Mouse (Mus musculus): ENCODE results near the gene 4933411K16Rik. TPM values are rescaled to one million over a fixed set of nuclear protein-coding genes. Genes with fewer than 3 reads are reported as not detected.

The 4933411K16Rik gene
- polyA plus RNA-seq, 1 experiment: 1,397 TPM

DNA sequence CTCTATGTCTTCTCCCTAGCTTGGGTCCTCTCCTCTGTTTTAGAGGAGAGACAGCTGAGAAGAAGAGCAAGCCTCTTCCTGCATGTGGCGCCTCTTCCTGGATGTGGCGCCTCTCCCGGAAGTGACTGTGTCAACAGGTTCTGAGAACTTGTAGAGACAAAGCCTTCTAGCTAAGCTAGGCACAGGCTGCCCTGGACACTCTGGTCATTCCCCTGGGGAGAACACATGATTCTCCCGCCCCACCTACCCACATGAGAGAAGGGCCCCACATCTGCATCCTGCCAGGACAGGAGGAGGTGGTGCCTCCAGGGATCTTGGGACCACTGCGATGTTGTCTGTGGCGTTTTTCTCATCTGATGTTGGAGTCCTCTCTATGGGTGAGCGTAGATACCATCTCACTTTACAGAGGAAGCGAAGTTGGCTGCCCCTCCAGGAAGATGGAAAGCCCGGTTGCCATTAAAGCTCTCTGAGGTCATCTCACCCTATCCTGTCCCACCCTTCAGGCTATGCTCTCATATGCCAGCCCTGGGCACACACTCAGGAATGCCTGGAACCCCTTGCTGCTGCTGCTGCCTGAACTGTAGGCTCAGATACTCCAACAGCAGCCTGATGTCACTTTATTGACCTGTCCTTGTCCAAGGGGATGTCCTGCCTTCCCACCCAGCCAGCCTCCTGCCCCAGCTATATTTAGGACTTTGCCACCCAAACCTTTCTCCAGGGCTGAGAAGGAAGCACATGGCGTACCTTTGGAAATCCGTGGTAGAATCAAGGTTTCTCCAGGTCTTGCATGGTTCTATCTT is 16.6 kb downstream of the 4933411K16Rik start:
- Histone ChIP-seq H3K27me3 (ENCODE audit: control insufficient read depth, insufficient read depth, low read length) (no peaks in the 10 kb centered on the region), H3K4me3 (ENCODE audit: control insufficient read depth, low read depth, low read length) (peak overlapping the region; percentile 20), H3K27ac (ENCODE audit: control insufficient read depth, insufficient read depth, low read depth, low read length) (no peak overlapping the region), H3K4me1 (ENCODE audit: control insufficient read depth, insufficient read depth, low read length) (no peaks in the 10 kb centered on the region), H3K36me3 (ENCODE audit: control insufficient read depth, insufficient read depth, low read length) (no peaks in the 10 kb centered on the region)
- TF ChIP-seq CTCF (IDR thresholded peaks at IDR 0.05; ENCODE audit: control insufficient read depth, insufficient read depth, insufficient replicate concordance, low read depth, low read length): no peak
- TF ChIP-seq POLR2A (IDR thresholded peaks at IDR 0.05; ENCODE audit: control insufficient read depth, low read depth, low read length): no peak

GRCm38 (mm10) chr19:42069241-42069525 is 17.1 kb downstream of the 4933411K16Rik start:
- no peak overlapping the region for H3K27ac ChIP-seq (ENCODE audit: control insufficient read depth, insufficient read depth, low read depth, low read length)
- H3K4me1 ChIP-seq (ENCODE audit: control insufficient read depth, insufficient read depth, low read length): no peaks in the 10 kb centered on the region
- no peaks in the 10 kb centered on the region for H3K36me3 ChIP-seq (ENCODE audit: control insufficient read depth, insufficient read depth, low read length)
- H3K27me3 ChIP-seq (ENCODE audit: control insufficient read depth, insufficient read depth, low read length): no peaks in the 10 kb centered on the region
- H3K4me3 ChIP-seq (ENCODE audit: control insufficient read depth, low read depth, low read length): no peak overlapping the region
- TF ChIP-seq CTCF (IDR thresholded peaks at IDR 0.05; ENCODE audit: control insufficient read depth, insufficient read depth, insufficient replicate concordance, low read depth, low read length): peak; percentile 22; the same call in 1 of the 2 replicates
- TF ChIP-seq POLR2A (IDR thresholded peaks at IDR 0.05; ENCODE audit: control insufficient read depth, low read depth, low read length): no peak

DNA sequence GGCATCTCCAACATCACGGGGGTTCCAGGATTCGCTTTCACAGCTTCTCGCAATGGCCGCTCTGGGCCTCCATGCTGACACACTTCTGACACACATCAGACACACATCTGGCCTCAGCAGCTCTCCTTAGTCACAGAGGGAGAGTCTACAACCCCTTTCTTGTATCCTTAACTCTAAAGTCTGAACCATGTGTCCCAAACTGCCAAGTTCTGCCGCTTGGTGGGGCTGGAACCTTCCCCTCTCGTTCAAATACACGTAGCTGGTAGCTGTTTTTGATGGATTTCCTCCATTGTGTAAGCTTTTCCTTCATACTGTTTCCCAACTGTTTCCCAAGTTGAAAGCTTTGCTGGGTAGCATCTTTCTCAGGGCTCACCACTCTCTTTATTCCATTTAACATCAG is 19.2 kb downstream of the 4933411K16Rik start:
- Histone ChIP-seq H3K4me3 (ENCODE audit: control insufficient read depth, low read depth, low read length) (no peak overlapping the region), H3K27ac (ENCODE audit: control insufficient read depth, insufficient read depth, low read depth, low read length) (no peak overlapping the region), H3K4me1 (ENCODE audit: control insufficient read depth, insufficient read depth, low read length) (no peaks in the 10 kb centered on the region), H3K27me3 (ENCODE audit: control insufficient read depth, insufficient read depth, low read length) (no peaks in the 10 kb centered on the region), H3K36me3 (ENCODE audit: control insufficient read depth, insufficient read depth, low read length) (no peaks in the 10 kb centered on the region)
- TF ChIP-seq POLR2A (IDR thresholded peaks at IDR 0.05; ENCODE audit: control insufficient read depth, low read depth, low read length) (no peak), CTCF (IDR thresholded peaks at IDR 0.05; ENCODE audit: control insufficient read depth, insufficient read depth, insufficient replicate concordance, low read depth, low read length) (no peak)

DNA sequence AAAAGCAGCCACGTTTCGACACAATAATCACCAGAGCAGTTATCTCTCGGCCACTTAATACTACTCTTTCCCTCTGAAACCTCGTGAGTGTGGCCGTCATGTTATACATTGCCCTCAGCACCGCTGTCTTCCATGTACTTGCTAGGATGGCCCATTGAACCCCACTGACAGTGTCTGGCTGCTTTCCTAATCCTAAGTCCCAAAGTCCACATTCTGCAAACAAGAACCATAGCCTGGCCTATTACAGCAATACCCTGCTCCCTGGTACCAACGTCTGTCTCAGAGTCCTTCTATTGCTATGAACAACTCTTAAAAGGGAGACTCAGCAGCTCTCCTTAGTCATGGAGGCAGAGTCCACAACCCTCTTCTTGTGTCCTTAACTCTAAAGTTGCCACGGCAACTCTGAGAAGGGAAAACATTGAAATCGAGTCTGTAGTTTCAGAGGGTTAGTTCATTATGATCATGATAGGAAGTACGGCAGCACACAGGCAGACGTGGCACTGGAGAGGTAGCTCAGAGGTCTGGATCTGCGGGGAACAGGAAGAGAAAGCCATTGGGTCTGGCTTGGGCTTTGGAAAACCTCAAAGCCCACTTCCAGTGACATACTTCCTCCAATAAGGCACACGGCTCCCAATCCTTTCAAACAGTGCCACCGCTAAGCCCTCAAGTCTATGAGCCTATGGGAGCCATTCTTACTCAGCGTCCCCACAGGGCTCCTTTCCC is 20.0 kb downstream of the 4933411K16Rik start:
- no peaks in the 10 kb centered on the region for H3K36me3 ChIP-seq (ENCODE audit: control insufficient read depth, insufficient read depth, low read length)
- H3K4me3 ChIP-seq (ENCODE audit: control insufficient read depth, low read depth, low read length): no peak overlapping the region
- H3K27ac ChIP-seq (ENCODE audit: control insufficient read depth, insufficient read depth, low read depth, low read length): no peak overlapping the region
- TF ChIP-seq POLR2A (IDR thresholded peaks at IDR 0.05; ENCODE audit: control insufficient read depth, low read depth, low read length) (no peak), CTCF (IDR thresholded peaks at IDR 0.05; ENCODE audit: control insufficient read depth, insufficient read depth, insufficient replicate concordance, low read depth, low read length) (no peak)
- no peaks in the 10 kb centered on the region for H3K27me3 ChIP-seq (ENCODE audit: control insufficient read depth, insufficient read depth, low read length)
- H3K4me1 ChIP-seq (ENCODE audit: control insufficient read depth, insufficient read depth, low read length): no peaks in the 10 kb centered on the region

GRCm38 (mm10) chr19:42072802-42073201 is 20.8 kb downstream of the 4933411K16Rik start:
- TF ChIP-seq POLR2A (IDR thresholded peaks at IDR 0.05; ENCODE audit: control insufficient read depth, low read depth, low read length): no peak
- no peak for TF ChIP-seq CTCF (IDR thresholded peaks at IDR 0.05; ENCODE audit: control insufficient read depth, insufficient read depth, insufficient replicate concordance, low read depth, low read length)
- no peaks in the 10 kb centered on the region for H3K36me3 ChIP-seq (ENCODE audit: control insufficient read depth, insufficient read depth, low read length)
- H3K4me3 ChIP-seq (ENCODE audit: control insufficient read depth, low read depth, low read length): no peak overlapping the region
- no peak overlapping the region for H3K27ac ChIP-seq (ENCODE audit: control insufficient read depth, insufficient read depth, low read depth, low read length)
- H3K4me1 ChIP-seq (ENCODE audit: control insufficient read depth, insufficient read depth, low read length): no peaks in the 10 kb centered on the region
- H3K27me3 ChIP-seq (ENCODE audit: control insufficient read depth, insufficient read depth, low read length): no peaks in the 10 kb centered on the region

GRCm38 (mm10) chr19:42075051-42075450 is 23.0 kb downstream of the 4933411K16Rik start:
- H3K4me3 ChIP-seq (ENCODE audit: control insufficient read depth, low read depth, low read length): no peak overlapping the region
- H3K36me3 ChIP-seq (ENCODE audit: control insufficient read depth, insufficient read depth, low read length): no peaks in the 10 kb centered on the region; the same call in 1 of the 2 replicates
- H3K27me3 ChIP-seq (ENCODE audit: control insufficient read depth, insufficient read depth, low read length): no peaks in the 10 kb centered on the region
- no peak overlapping the region for H3K27ac ChIP-seq (ENCODE audit: control insufficient read depth, insufficient read depth, low read depth, low read length)
- no peaks in the 10 kb centered on the region for H3K4me1 ChIP-seq (ENCODE audit: control insufficient read depth, insufficient read depth, low read length)
- no peak for TF ChIP-seq CTCF (IDR thresholded peaks at IDR 0.05; ENCODE audit: control insufficient read depth, insufficient read depth, insufficient replicate concordance, low read depth, low read length)
- TF ChIP-seq POLR2A (IDR thresholded peaks at IDR 0.05; ENCODE audit: control insufficient read depth, low read depth, low read length): no peak

- no peaks in the 10 kb centered on the region for H3K27me3 ChIP-seq (ENCODE audit: control insufficient read depth, insufficient read depth, low read length)
- no peak overlapping the region for H3K27ac ChIP-seq (ENCODE audit: control insufficient read depth, insufficient read depth, low read depth, low read length)
- TF ChIP-seq POLR2A (IDR thresholded peaks at IDR 0.05; ENCODE audit: control insufficient read depth, low read depth, low read length): no peak
- TF ChIP-seq CTCF (IDR thresholded peaks at IDR 0.05; ENCODE audit: control insufficient read depth, insufficient read depth, insufficient replicate concordance, low read depth, low read length): no peak
- H3K36me3 ChIP-seq (ENCODE audit: control insufficient read depth, insufficient read depth, low read length): no peaks in the 10 kb centered on the region; the same call in 1 of the 2 replicates
- H3K4me1 ChIP-seq (ENCODE audit: control insufficient read depth, insufficient read depth, low read length): no peaks in the 10 kb centered on the region
- H3K4me3 ChIP-seq (ENCODE audit: control insufficient read depth, low read depth, low read length): no peak overlapping the region
These were observed 23.9 kb downstream of the 4933411K16Rik start for GRCm38 (mm10) chr19:42075992-42076391.

Measured in testis, adult 2 months (tissue).